Mouse (Mus musculus): ENCODE data around the gene Rprd1b. TPM values are rescaled to one million over a fixed set of nuclear protein-coding genes. Genes with fewer than 3 reads are reported as not detected.

Gene Rprd1b
- polyA plus RNA-seq, 1 experiment from 2014 or later = 36.6 TPM

DNA sequence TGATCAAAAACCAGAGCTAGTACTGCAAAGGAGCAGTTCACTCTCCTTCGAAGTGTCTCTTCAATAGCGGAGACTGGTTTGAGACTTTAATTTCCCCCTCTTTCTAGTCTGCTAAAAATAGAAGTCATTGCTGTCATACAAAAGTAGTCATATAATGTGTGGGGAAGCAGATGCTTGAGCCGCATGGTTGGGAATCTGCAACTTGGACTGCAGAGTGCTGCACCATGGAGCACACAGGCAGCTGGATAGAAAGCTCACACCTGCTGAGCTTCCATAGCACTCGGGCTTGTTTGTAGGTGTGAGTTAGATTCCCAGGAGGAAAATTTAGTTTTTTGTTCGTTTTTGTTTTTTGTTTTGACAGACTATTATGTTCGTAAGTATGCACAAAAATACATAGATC, 8.1 kb downstream of the Rprd1b start:
- Histone ChIP-seq H3K4me1 (replicated peaks; ENCODE audit: control insufficient read depth, insufficient read depth, low read length) (peaks cover 6% of the 10 kb centered on the region), H3K4me3 (replicated peaks; ENCODE audit: low read length) (no peak overlapping the region), H3K9me3 (ENCODE audit: control insufficient read depth, low read length) (no peaks in the 10 kb centered on the region), H3K27me3 (replicated peaks; ENCODE audit: control insufficient read depth, insufficient read depth, low read length) (no peaks in the 10 kb centered on the region), H3K9ac (replicated peaks; ENCODE audit: low read depth, low read length) (no peak overlapping the region), H3K4me2 (ENCODE audit: low read length) (no peak overlapping the region), H3K36me3 (ENCODE audit: control insufficient read depth, insufficient read depth) (0 out of 2 replicates have a peak, but pooled peaks cover 4% of the 10 kb centered on the region), H3K27ac (ENCODE audit: low read length) (no peak overlapping the region)
- WGBS = 85% methylated on average over 6 of the region's 6 CpGs
- no peak for ATAC-seq

GRCm38 (mm10) chr2:158036953-158037352, 8.7 kb downstream of the Rprd1b start:
- no peak overlapping the region for H3K4me2 ChIP-seq (ENCODE audit: low read length)
- H3K9me3 ChIP-seq (ENCODE audit: control insufficient read depth, low read length) = no peaks in the 10 kb centered on the region
- 0 out of 2 replicates have a peak, but pooled peaks cover 4% of the 10 kb centered on the region for H3K36me3 ChIP-seq (ENCODE audit: control insufficient read depth, insufficient read depth)
- H3K9ac ChIP-seq (replicated peaks; ENCODE audit: low read depth, low read length) = no peak overlapping the region
- 0 out of 2 replicates have a peak, but pooled peaks cover 2% of the 10 kb centered on the region for H3K4me1 ChIP-seq (replicated peaks; ENCODE audit: control insufficient read depth, insufficient read depth, low read length)
- no peak overlapping the region for H3K27ac ChIP-seq (ENCODE audit: low read length)
- ATAC-seq = no peak
- H3K27me3 ChIP-seq (replicated peaks; ENCODE audit: control insufficient read depth, insufficient read depth, low read length) = no peaks in the 10 kb centered on the region
- 92% methylated on average over 7 of the region's 7 CpGs for WGBS
- no peak overlapping the region for H3K4me3 ChIP-seq (replicated peaks; ENCODE audit: low read length)

GRCm38 (mm10) chr2:158037571-158037970, 9.3 kb downstream of the Rprd1b start:
- Histone ChIP-seq H3K9me3 (ENCODE audit: control insufficient read depth, low read length) (no peaks in the 10 kb centered on the region), H3K36me3 (ENCODE audit: control insufficient read depth, insufficient read depth) (0 out of 2 replicates have a peak, but pooled peaks cover 4% of the 10 kb centered on the region), H3K4me2 (ENCODE audit: low read length) (no peak overlapping the region), H3K27me3 (replicated peaks; ENCODE audit: control insufficient read depth, insufficient read depth, low read length) (no peaks in the 10 kb centered on the region), H3K27ac (ENCODE audit: low read length) (no peak overlapping the region), H3K9ac (replicated peaks; ENCODE audit: low read depth, low read length) (no peak overlapping the region), H3K4me3 (replicated peaks; ENCODE audit: low read length) (no peak overlapping the region), H3K4me1 (replicated peaks; ENCODE audit: control insufficient read depth, insufficient read depth, low read length) (no peaks in the 10 kb centered on the region)
- 94% methylated on average over 1 of the region's 1 CpGs for WGBS
- ATAC-seq = no peak

DNA sequence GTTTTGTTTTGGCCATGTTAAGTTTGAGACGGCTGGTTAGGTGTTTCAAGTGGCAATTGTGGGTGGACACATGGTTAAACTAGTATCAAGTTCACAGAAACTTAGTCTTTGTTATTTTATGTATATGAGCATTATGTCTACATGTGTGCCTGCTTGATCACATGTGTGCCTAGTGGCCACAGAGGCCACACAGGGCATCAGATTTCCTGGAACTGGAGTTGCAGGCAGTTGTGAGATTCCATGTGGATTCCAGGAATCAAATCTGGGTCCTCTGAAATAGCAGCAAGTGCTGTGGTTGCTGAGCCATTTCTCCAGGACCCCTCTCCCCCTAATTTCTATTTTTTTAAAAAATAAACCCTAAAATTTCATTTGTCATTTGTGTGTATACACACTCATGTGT, 11.4 kb downstream of the Rprd1b start:
- 88% methylated on average over 1 of the region's 1 CpGs for WGBS
- Histone ChIP-seq H3K36me3 (ENCODE audit: control insufficient read depth, insufficient read depth) (peaks cover 16% of the 10 kb centered on the region; the same call in 1 of the 2 replicates), H3K4me2 (ENCODE audit: low read length) (no peak overlapping the region), H3K27me3 (replicated peaks; ENCODE audit: control insufficient read depth, insufficient read depth, low read length) (no peaks in the 10 kb centered on the region), H3K9ac (replicated peaks; ENCODE audit: low read depth, low read length) (no peak overlapping the region), H3K4me3 (replicated peaks; ENCODE audit: low read length) (no peak overlapping the region), H3K9me3 (ENCODE audit: control insufficient read depth, low read length) (no peaks in the 10 kb centered on the region), H3K4me1 (replicated peaks; ENCODE audit: control insufficient read depth, insufficient read depth, low read length) (no peaks in the 10 kb centered on the region), H3K27ac (ENCODE audit: low read length) (no peak overlapping the region)
- ATAC-seq = no peak

- Histone ChIP-seq H3K27ac (ENCODE audit: low read length) (no peak overlapping the region), H3K4me3 (replicated peaks; ENCODE audit: low read length) (no peak overlapping the region), H3K4me1 (replicated peaks; ENCODE audit: control insufficient read depth, insufficient read depth, low read length) (no peaks in the 10 kb centered on the region), H3K27me3 (replicated peaks; ENCODE audit: control insufficient read depth, insufficient read depth, low read length) (no peaks in the 10 kb centered on the region), H3K36me3 (ENCODE audit: control insufficient read depth, insufficient read depth) (peaks cover 16% of the 10 kb centered on the region; the same call in 1 of the 2 replicates), H3K9me3 (ENCODE audit: control insufficient read depth, low read length) (no peaks in the 10 kb centered on the region), H3K4me2 (ENCODE audit: low read length) (no peak overlapping the region), H3K9ac (replicated peaks; ENCODE audit: low read depth, low read length) (no peak overlapping the region)
- WGBS = 88% methylated on average over 2 of the region's 2 CpGs
- ATAC-seq = no peak
These were observed 12.1 kb downstream of the Rprd1b start for GRCm38 (mm10) chr2:158040396-158040795.

DNA sequence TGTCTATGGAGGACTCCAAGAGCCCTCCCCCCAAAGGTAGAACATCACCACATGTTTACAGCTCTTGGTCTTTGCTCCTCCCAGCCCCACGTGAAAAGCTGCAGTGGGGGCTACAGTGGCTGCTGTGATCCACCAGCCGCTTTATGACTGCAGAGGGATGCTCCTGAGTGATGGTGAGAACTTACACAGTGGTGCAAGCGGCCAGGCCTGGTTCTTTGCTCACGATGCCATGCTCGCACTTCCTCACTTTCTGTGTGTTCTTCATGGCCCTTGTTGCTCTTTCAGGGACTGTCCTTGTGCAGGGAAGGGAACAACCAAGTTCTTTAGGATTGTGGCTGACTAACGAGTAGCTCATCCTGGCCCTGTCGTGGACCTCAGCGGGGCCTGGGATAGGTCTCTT, 15.2 kb downstream of the Rprd1b start:
- no peak for ATAC-seq
- no peaks in the 10 kb centered on the region for H3K27me3 ChIP-seq (replicated peaks; ENCODE audit: control insufficient read depth, insufficient read depth, low read length)
- H3K4me3 ChIP-seq (replicated peaks; ENCODE audit: low read length) = no peak overlapping the region
- 90% methylated on average over 8 of the region's 8 CpGs for WGBS
- H3K4me2 ChIP-seq (ENCODE audit: low read length) = no peak overlapping the region
- no peaks in the 10 kb centered on the region for H3K9me3 ChIP-seq (ENCODE audit: control insufficient read depth, low read length)
- no peak overlapping the region for H3K27ac ChIP-seq (ENCODE audit: low read length)
- no peaks in the 10 kb centered on the region for H3K4me1 ChIP-seq (replicated peaks; ENCODE audit: control insufficient read depth, insufficient read depth, low read length)
- H3K9ac ChIP-seq (replicated peaks; ENCODE audit: low read depth, low read length) = no peak overlapping the region
- peaks cover 11% of the 10 kb centered on the region; the same call in 1 of the 2 replicates for H3K36me3 ChIP-seq (ENCODE audit: control insufficient read depth, insufficient read depth)

- Histone ChIP-seq H3K4me2 (ENCODE audit: low read length) (no peak overlapping the region), H3K27me3 (replicated peaks; ENCODE audit: control insufficient read depth, insufficient read depth, low read length) (no peaks in the 10 kb centered on the region), H3K9me3 (ENCODE audit: control insufficient read depth, low read length) (no peaks in the 10 kb centered on the region), H3K4me3 (replicated peaks; ENCODE audit: low read length) (no peak overlapping the region), H3K9ac (replicated peaks; ENCODE audit: low read depth, low read length) (no peak overlapping the region), H3K36me3 (ENCODE audit: control insufficient read depth, insufficient read depth) (peaks cover 22% of the 10 kb centered on the region), H3K4me1 (replicated peaks; ENCODE audit: control insufficient read depth, insufficient read depth, low read length) (no peaks in the 10 kb centered on the region), H3K27ac (ENCODE audit: low read length) (no peak overlapping the region)
- no peak for ATAC-seq
- WGBS = 84% methylated on average over 4 of the region's 4 CpGs
These were observed 17.9 kb downstream of the Rprd1b start for GRCm38 (mm10) chr2:158046186-158046585.

DNA sequence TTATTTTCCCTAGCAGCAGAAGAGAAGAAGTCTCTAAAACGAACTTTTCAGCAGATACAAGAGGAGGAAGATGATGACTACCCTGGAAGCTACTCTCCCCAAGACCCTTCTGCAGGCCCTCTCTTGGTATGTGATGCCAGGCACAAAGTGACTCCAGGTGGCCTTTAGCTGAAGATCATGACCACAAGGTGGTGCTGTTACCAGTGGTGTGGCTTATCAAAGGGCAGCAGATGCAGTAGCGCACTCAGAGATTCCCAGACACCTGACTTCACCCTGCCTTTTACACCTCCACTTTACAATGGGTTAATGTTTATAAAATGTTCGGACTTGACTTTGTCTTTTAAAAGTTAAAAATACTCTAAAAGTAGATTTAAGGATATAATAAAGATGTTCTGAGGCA, 19.6 kb downstream of the Rprd1b start:
- ATAC-seq = no peak
- H3K36me3 ChIP-seq (ENCODE audit: control insufficient read depth, insufficient read depth) = peaks cover 27% of the 10 kb centered on the region
- WGBS = 70% methylated on average over 3 of the region's 3 CpGs
- no peak overlapping the region for H3K4me2 ChIP-seq (ENCODE audit: low read length)
- H3K27ac ChIP-seq (ENCODE audit: low read length) = no peak overlapping the region
- no peaks in the 10 kb centered on the region for H3K4me1 ChIP-seq (replicated peaks; ENCODE audit: control insufficient read depth, insufficient read depth, low read length)
- no peak overlapping the region for H3K4me3 ChIP-seq (replicated peaks; ENCODE audit: low read length)
- no peaks in the 10 kb centered on the region for H3K27me3 ChIP-seq (replicated peaks; ENCODE audit: control insufficient read depth, insufficient read depth, low read length)
- H3K9ac ChIP-seq (replicated peaks; ENCODE audit: low read depth, low read length) = no peak overlapping the region
- H3K9me3 ChIP-seq (ENCODE audit: control insufficient read depth, low read length) = no peaks in the 10 kb centered on the region

DNA sequence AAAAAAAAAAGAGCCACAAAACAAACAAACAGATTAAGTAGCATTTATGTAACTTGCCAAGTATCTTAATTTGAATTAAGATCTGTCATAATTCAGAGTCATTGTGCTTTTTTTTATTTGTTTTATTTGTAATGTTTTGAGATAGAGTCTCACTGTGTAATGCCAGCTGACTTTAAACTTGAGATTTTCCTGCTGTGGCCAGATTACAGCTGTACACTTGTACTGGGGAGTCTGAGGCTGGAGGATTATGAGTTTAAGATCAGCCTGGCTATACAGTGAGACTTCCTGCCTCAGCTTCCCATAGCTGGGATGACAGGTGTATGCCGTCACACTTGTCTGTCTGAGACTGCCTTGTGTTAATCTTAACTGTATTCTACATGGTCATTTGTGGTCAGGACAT, 20.4 kb downstream of the Rprd1b start:
- 98% methylated on average over 1 of the region's 1 CpGs for WGBS
- no peaks in the 10 kb centered on the region for H3K4me1 ChIP-seq (replicated peaks; ENCODE audit: control insufficient read depth, insufficient read depth, low read length)

DNA sequence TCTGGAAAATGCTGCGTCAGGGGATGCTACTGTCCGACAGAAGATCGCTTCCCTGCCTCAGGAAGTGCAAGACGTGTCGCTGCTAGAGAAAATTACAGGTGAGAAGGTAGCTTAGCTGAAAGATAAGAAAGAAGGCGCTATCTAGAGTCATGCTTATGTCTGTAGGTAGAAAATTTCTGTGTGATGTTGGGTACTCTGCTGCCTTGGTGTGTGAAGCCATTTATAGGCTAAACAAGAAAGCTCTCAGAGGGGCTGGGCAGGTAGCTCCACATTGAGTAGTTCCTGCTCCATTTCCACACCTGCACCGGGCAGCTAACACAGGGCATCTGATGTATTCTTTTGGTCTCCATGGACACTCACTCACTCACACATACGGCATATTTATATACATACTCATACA, 21.8 kb downstream of the Rprd1b start:
- Histone ChIP-seq H3K4me2 (ENCODE audit: low read length) (no peak overlapping the region), H3K9me3 (ENCODE audit: control insufficient read depth, low read length) (no peaks in the 10 kb centered on the region), H3K27me3 (replicated peaks; ENCODE audit: control insufficient read depth, insufficient read depth, low read length) (no peaks in the 10 kb centered on the region), H3K4me1 (replicated peaks; ENCODE audit: control insufficient read depth, insufficient read depth, low read length) (no peaks in the 10 kb centered on the region), H3K4me3 (replicated peaks; ENCODE audit: low read length) (no peak overlapping the region), H3K27ac (ENCODE audit: low read length) (no peak overlapping the region), H3K36me3 (ENCODE audit: control insufficient read depth, insufficient read depth) (peaks cover 16% of the 10 kb centered on the region), H3K9ac (replicated peaks; ENCODE audit: low read depth, low read length) (no peak overlapping the region)
- WGBS = 96% methylated on average over 8 of the region's 8 CpGs
- ATAC-seq = no peak

More for the DNA sequence above, 20.4 kb downstream of the Rprd1b start:
- H3K9me3 ChIP-seq (ENCODE audit: control insufficient read depth, low read length) = no peaks in the 10 kb centered on the region
- no peak overlapping the region for H3K9ac ChIP-seq (replicated peaks; ENCODE audit: low read depth, low read length)
- H3K27ac ChIP-seq (ENCODE audit: low read length) = no peak overlapping the region
- no peak overlapping the region for H3K4me3 ChIP-seq (replicated peaks; ENCODE audit: low read length)
- no peak for ATAC-seq
- H3K36me3 ChIP-seq (ENCODE audit: control insufficient read depth, insufficient read depth) = peaks cover 23% of the 10 kb centered on the region
- no peak overlapping the region for H3K4me2 ChIP-seq (ENCODE audit: low read length)
- no peaks in the 10 kb centered on the region for H3K27me3 ChIP-seq (replicated peaks; ENCODE audit: control insufficient read depth, insufficient read depth, low read length)

Measured in forebrain, embryonic 16.5 days (tissue).